Mouse (Mus musculus) right cerebral cortex, postnatal 4 days (tissue): ENCODE measurements at regions not wholly inside any gene's neighbourhood (a gene's known extent, or its start where the extent isn't known, plus 50 kb on each side); places are given as distances from the start of the nearest gene placed in this dataset.

Source experiments
- DNase-seq: peaks from one replicate; pipeline ENCODE4 v3.0.0-alpha.2; 2022

GRCm38 (mm10) chr4:7597671-7598390, 641.0 kb downstream of the Car8 start:
- no peak for DNase-seq

- no peak for DNase-seq
Observed at GRCm38 (mm10) chr4:7596116-7596515, 642.7 kb downstream of the Car8 start.

GRCm38 (mm10) chr4:7583851-7584250, 655.0 kb downstream of the Car8 start:
- no peak for DNase-seq

- no peak for DNase-seq
Observed at GRCm38 (mm10) chr4:7581931-7582330, 656.9 kb downstream of the Car8 start.

GRCm38 (mm10) chr4:7581220-7581916, 657.5 kb downstream of the Car8 start:
- no peak for DNase-seq

GRCm38 (mm10) chr4:7580554-7581219, 658.2 kb downstream of the Car8 start:
- no peak for DNase-seq

- DNase-seq, result no peak
Observed at GRCm38 (mm10) chr4:7574011-7574410, 664.8 kb downstream of the Car8 start.

- DNase-seq, result peak; percentile 2
Observed at GRCm38 (mm10) chr4:7567687-7568393, 671.0 kb downstream of the Car8 start.

GRCm38 (mm10) chr4:7559867-7560832, 678.7 kb downstream of the Car8 start:
- DNase-seq, result no peak

- DNase-seq, result no peak
Observed at GRCm38 (mm10) chr4:7558721-7559120, 680.1 kb downstream of the Car8 start.

- no peak for DNase-seq
Observed at GRCm38 (mm10) chr4:7534301-7534700, 704.5 kb downstream of the Car8 start.

GRCm38 (mm10) chr4:7527718-7528117, 711.1 kb downstream of the Car8 start:
- DNase-seq, result no peak

- no peak for DNase-seq
Observed at GRCm38 (mm10) chr4:7513081-7513480, 725.8 kb downstream of the Car8 start.

- DNase-seq, result no peak
Observed at GRCm38 (mm10) chr4:7485552-7485951, 753.3 kb downstream of the Car8 start.

- DNase-seq, result no peak
Observed at GRCm38 (mm10) chr4:7455130-7455529, 783.7 kb downstream of the Car8 start.

GRCm38 (mm10) chr4:7452678-7453077, 786.2 kb downstream of the Car8 start:
- DNase-seq, result no peak

GRCm38 (mm10) chr4:7450991-7451390, 787.9 kb downstream of the Car8 start:
- no peak for DNase-seq

GRCm38 (mm10) chr4:7429308-7429707, 809.5 kb downstream of the Car8 start:
- DNase-seq, result no peak

GRCm38 (mm10) chr4:7424081-7424480, 814.8 kb downstream of the Car8 start:
- no peak for DNase-seq

GRCm38 (mm10) chr4:7423204-7423603, 815.6 kb downstream of the Car8 start:
- no peak for DNase-seq

GRCm38 (mm10) chr4:7422787-7423186, 816.1 kb downstream of the Car8 start:
- no peak for DNase-seq

- no peak for DNase-seq
Observed at GRCm38 (mm10) chr4:7414301-7414700, 824.5 kb downstream of the Car8 start.
